Mouse (Mus musculus) cerebellum, postnatal 4 days (tissue): ENCODE results near the gene Flrt1.

Experiments
- DNase-seq, 2 experiments: peaks; one replicate each; pipeline ENCODE4 v3.0.0; 2022; ENCODE audit warnings: low spot score in 2 of 2, mixed read lengths in 1 of 2

Flrt1 gene

DNA sequence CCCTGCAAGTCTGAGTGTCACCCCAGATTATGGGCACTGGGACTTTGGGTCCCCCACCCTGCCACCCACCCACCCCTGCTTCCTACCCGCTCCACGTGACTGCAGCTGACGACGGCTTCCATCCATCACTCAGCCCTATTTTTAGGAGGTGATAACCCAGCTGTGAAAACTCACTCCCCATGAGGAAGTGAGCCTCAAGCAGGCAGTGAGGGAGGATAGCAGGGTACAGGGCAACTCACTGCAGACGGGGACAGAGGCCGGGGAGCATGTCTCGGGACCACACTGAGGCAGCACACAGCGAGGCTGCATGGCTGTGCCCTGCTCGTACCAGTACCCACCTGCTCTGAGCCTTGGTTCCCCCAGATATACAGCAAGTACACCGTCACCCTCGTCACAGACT, 24.8 kb upstream of the Flrt1 start:
- DNase-seq = no peak

- DNase-seq = peak in 1 of 2 experiments; percentile 72
Measured at GRCm38 (mm10) chr19:7128551-7129475, 23.3 kb upstream of the Flrt1 start.

- no peak for DNase-seq
Measured at GRCm38 (mm10) chr19:7126933-7127332, 21.4 kb upstream of the Flrt1 start.

- no peak for DNase-seq
Measured at GRCm38 (mm10) chr19:7126209-7126608, 20.7 kb upstream of the Flrt1 start.

- DNase-seq = no peak
Measured at GRCm38 (mm10) chr19:7125526-7126156, 20.1 kb upstream of the Flrt1 start.

- DNase-seq = no peak
Measured at GRCm38 (mm10) chr19:7122698-7123306, 17.3 kb upstream of the Flrt1 start.

- DNase-seq = no peak
Measured at GRCm38 (mm10) chr19:7122277-7122676, 16.7 kb upstream of the Flrt1 start.

DNA sequence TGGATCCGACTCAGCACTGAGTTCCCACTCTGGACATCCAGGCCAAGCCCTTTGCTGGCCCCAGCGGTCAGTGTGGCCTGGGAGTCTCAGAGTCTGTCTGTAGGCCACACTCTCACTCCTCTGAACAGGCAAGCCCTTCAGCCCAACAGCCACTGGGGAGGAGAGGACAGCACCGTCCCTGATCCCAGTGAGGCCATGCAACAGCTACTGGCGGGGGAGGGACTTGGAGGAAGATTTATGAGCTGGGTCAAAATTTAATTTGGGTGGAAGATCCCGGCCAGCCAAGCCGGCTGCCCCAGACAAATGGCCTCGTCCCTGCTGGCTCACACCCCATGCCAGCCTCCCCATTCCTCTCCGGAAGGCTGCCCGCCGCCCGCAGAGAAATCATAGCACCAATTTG, 15.7 kb upstream of the Flrt1 start:
- no peak for DNase-seq

GRCm38 (mm10) chr19:7117653-7118307, 12.3 kb upstream of the Flrt1 start:
- no peak for DNase-seq

- no peak for DNase-seq
Measured at GRCm38 (mm10) chr19:7117141-7117540, 11.6 kb upstream of the Flrt1 start.

- DNase-seq = no peak
Measured at GRCm38 (mm10) chr19:7116038-7116731, 10.7 kb upstream of the Flrt1 start.

- DNase-seq = no peak
Measured at GRCm38 (mm10) chr19:7113574-7113973, 8.0 kb upstream of the Flrt1 start.

GRCm38 (mm10) chr19:7112628-7113027, 7.1 kb upstream of the Flrt1 start:
- no peak for DNase-seq

GRCm38 (mm10) chr19:7111710-7112109, 6.2 kb upstream of the Flrt1 start:
- DNase-seq = no peak

- DNase-seq = no peak
Measured at GRCm38 (mm10) chr19:7111309-7111708, 5.8 kb upstream of the Flrt1 start.

- DNase-seq = no peak
Measured at GRCm38 (mm10) chr19:7110875-7111274, 5.3 kb upstream of the Flrt1 start.

- no peak for DNase-seq
Measured at GRCm38 (mm10) chr19:7110097-7110496, 4.6 kb upstream of the Flrt1 start.

DNA sequence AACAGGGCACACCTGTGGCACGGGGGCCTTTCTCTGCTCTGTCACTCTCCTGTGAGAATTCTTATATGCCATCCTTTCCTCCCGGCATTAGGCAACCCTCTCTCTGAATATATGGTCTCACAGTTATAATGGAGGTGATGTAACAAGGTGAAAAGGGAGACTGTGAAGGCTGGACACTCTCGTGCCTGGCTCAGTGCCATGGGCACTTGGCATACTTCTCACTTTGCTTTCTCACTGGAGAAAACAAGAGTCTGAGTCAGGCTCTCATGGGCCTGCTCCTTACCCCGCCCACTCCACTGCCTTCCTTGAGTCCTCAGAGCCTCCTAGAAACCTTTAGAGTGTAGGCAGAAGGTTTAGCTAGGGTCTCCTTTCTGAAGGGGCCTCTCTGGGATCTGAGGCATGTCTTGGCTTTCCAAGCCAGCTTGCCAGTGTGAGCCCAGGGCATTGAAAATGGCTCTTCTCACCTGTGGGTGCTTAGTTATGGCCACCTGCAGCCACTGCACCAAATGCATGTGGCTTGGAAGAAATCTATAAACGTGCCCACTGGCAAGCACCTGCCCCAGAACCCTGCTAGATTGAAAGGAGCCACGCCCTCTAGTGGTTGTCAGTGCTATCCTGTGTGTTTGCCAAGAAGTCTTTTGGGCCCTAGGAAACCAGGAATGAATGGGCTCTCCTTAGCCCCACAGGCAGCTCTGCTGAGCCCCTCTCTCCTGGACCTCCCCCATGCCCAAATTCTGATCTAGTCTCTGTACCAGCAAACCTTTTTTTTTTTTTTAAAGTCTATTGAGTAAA, 2.8 kb upstream of the Flrt1 start:
- DNase-seq = no peak

DNA sequence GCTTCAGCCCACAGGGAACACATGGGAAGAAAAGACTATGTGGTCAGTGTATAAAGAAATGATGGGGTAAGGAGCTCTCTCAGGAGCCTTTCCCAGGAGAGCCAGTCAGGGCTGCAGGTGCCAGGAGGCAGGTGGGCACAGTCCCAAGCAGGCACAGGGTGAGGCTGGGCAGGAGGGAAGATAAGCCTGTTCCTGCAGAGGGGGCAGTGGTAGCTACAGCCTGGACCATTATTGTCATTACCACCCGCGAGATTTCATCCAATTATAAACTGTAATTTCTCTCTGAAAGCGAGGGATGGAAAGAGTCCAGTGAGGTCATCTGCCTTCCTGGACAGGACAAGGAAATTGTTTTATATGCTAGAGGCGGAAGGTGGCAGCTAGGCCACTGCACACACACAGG, 1.6 kb upstream of the Flrt1 start:
- DNase-seq = no peak

- DNase-seq = no peak
Measured at GRCm38 (mm10) chr19:7106566-7106965, 1.0 kb upstream of the Flrt1 start.

DNA sequence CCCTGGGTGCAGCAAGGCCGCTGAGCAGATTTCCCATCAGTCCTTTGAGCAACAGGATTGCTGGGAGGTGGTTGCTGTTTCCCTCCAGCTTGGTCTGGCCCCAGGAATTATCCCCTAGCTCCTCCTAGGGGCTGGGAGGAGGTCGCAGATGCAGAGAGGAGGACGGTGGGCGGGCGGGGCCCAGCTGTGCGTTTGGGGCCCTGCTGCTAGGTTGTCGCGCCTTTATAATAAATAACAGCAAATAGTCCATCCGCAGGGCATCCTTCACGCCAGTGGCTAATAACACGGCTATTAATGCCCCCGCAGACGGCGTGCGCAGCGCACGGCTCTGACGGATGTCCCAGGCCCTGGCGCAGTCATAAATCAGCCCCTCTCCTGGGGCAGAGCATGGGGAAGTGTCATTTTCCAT, 1.5 kb downstream of the Flrt1 start:
- no peak for DNase-seq
